Mouse (Mus musculus) neural tube, embryonic 15.5 days (tissue): Measurements from ENCODE around the gene Hist1h2af. TPM values are rescaled to one million over a fixed set of nuclear protein-coding genes. Genes with fewer than 3 reads are reported as not detected.

Experiments
- ATAC-seq: fragments of 200-750 bp; cut with Nextera tagmentation; 2 replicates; pipeline ENCODE4 v1.8.0; 2017; ENCODE audit warnings: mild to moderate bottlenecking, moderate TSS enrichment, moderate library complexity; ENCODE audit not compliant: low FRiP score
- H3K27ac ChIP-seq: fragments of 300-500 bp; sonication (generic); replicated peaks from 2 replicates; pipeline ENCODE4 v1.5.1; 2015; ENCODE audit warnings: mild to moderate bottlenecking, inconsistent platforms
- H3K27me3 ChIP-seq: fragments of 300-500 bp; sonication (generic); replicated peaks from 2 replicates; pipeline ENCODE4 v1.6.1; 2015; ENCODE audit warnings: inconsistent platforms
- H3K36me3 ChIP-seq: fragments of 300-500 bp; sonication (generic); 2 replicates; pipeline ENCODE4 v1.6.1; 2015; ENCODE audit warnings: inconsistent platforms
- H3K4me1 ChIP-seq: fragments of 300-500 bp; sonication (generic); 2 replicates; pipeline ENCODE4 v1.6.1; 2015; ENCODE audit warnings: inconsistent platforms
- H3K4me2 ChIP-seq: fragments of 300-500 bp; sonication (generic); 2 replicates; pipeline ENCODE4 v1.6.1; 2015; ENCODE audit warnings: inconsistent platforms, mild to moderate bottlenecking, moderate library complexity
- H3K4me3 ChIP-seq: fragments of 300-500 bp; sonication (generic); replicated peaks from 2 replicates; pipeline ENCODE4 v1.5.1; 2015; ENCODE audit warnings: mild to moderate bottlenecking, inconsistent platforms
- H3K9ac ChIP-seq: fragments of 300-500 bp; sonication (generic); replicated peaks from 2 replicates; pipeline ENCODE4 v1.6.1; 2015; ENCODE audit warnings: mild to moderate bottlenecking, inconsistent platforms
- H3K9me3 ChIP-seq: fragments of 300-500 bp; sonication (generic); replicated peaks from 2 replicates; pipeline ENCODE4 v1.6.1; 2016; ENCODE audit warnings: inconsistent platforms
- WGBS: fragments of 180-500 bp; shearing (Covaris S2); methylation state at CpG from one replicate; pipeline ENCODE4 v1.1.7; 2015; ENCODE audit warnings: mixed read lengths; 5-methylcytosine and 5-hydroxymethylcytosine counted together
- polyA plus RNA-seq: library from polyadenylated mRNA; unstranded; fragments of >200 nt; fragmentation: Nextera tagmentation; extraction: Ambion mirVana; gene quantifications from 2 replicates; pipeline ENCODE4 v1.2.1, GENCODE M21; 2015

Gene Hist1h2af
- polyA plus RNA-seq, 1 experiment from 2014 or later, result 0.77 TPM

GRCm38 (mm10) chr13:23500424-23501200 lies 33.1 kb upstream of the Hist1h2af start:
- Histone ChIP-seq H3K4me1 (peaks cover 13% of the 10 kb centered on the region), H3K4me2 (no peak overlapping the region), H3K9me3 (no peaks in the 10 kb centered on the region), H3K9ac (no peak overlapping the region), H3K27me3 (peaks cover 12% of the 10 kb centered on the region), H3K27ac (no peak overlapping the region), H3K36me3 (no peaks in the 10 kb centered on the region), H3K4me3 (no peak overlapping the region)
- ATAC-seq, result peak; percentile 74
- 1% methylated on average over 17 of the region's 17 CpGs for WGBS

DNA sequence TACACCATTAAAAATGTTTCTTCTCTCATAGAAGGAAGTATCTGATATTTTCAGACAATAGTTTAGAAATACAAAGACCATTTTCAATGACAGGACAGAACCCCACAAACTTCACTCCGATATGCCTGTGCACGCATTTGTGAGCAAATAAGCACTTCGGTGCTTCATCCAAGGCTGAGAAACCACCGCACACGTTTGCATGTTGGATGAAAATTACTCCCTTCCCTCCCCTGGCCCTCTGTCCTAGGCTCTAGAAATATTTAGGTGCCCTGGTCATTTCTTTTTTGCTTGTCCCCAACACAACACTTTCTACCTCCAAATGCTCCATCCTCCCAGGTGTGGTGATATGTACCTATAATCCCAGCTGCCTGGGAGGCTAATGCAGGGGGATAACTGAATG lies 32.2 kb upstream of the Hist1h2af start:
- Histone ChIP-seq H3K27ac (no peak overlapping the region), H3K4me3 (no peak overlapping the region), H3K27me3 (peaks cover 14% of the 10 kb centered on the region), H3K9me3 (no peaks in the 10 kb centered on the region), H3K4me2 (no peak overlapping the region), H3K4me1 (peaks cover 18% of the 10 kb centered on the region), H3K36me3 (no peaks in the 10 kb centered on the region), H3K9ac (no peak overlapping the region)
- WGBS, result 25% methylated on average over 5 of the region's 5 CpGs
- no peak for ATAC-seq

GRCm38 (mm10) chr13:23502031-23502567 lies 31.6 kb upstream of the Hist1h2af start:
- no peaks in the 10 kb centered on the region for H3K36me3 ChIP-seq
- H3K4me1 ChIP-seq, result peaks cover 18% of the 10 kb centered on the region
- H3K27ac ChIP-seq, result no peak overlapping the region
- H3K4me3 ChIP-seq, result no peak overlapping the region
- H3K9me3 ChIP-seq, result no peaks in the 10 kb centered on the region
- H3K9ac ChIP-seq, result no peak overlapping the region
- WGBS, result 41% methylated on average over 9 of the region's 9 CpGs
- no peak for ATAC-seq
- H3K4me2 ChIP-seq, result no peak overlapping the region
- H3K27me3 ChIP-seq, result peaks cover 13% of the 10 kb centered on the region

DNA sequence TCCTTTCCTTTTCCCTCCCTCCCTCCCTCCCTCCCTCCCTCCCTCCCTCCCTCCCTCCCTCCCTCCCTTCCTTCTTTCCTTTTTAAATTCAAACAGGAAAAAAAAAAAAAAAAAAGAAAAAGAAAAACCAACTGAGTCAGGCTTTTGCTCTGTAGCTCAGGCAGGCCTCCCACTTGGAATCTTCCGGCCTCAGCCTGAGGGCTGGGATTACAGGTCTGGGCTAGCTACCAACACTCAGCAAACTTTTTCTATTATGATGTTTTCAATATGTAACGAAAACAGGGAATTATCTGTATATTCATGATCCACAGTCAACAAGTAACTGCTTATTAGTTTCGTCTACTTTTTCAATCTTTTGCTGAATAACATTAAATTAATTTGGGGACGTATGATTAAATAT lies 30.8 kb upstream of the Hist1h2af start:
- Histone ChIP-seq H3K9ac (no peak overlapping the region), H3K4me2 (no peak overlapping the region), H3K36me3 (no peaks in the 10 kb centered on the region), H3K9me3 (no peaks in the 10 kb centered on the region), H3K27ac (no peak overlapping the region), H3K4me3 (no peak overlapping the region), H3K4me1 (peaks cover 15% of the 10 kb centered on the region), H3K27me3 (peaks cover 10% of the 10 kb centered on the region)
- WGBS, result 54% methylated on average over 4 of the region's 4 CpGs
- ATAC-seq, result no peak

DNA sequence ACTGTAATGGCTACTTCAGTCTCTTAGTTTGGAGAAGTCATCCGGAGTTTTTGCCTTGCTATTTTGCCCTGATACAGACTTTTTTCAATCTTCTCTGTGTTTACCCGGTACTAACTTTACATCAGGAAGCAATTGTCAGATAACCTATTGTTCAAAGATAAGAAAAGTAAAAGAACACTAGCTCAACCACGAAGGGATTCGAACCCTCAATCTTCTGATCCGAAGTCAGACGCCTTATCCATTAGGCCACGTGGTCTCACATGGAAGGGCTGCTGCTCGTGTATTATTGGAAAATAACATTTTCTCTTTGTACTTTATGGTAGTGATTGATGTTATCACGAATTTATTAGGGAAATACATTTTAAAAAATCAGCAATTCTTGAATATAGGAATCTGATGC lies 29.9 kb upstream of the Hist1h2af start:
- Histone ChIP-seq H3K4me1 (peaks cover 7% of the 10 kb centered on the region), H3K36me3 (no peaks in the 10 kb centered on the region), H3K9ac (no peak overlapping the region), H3K4me2 (peak overlapping the region; percentile 34), H3K27me3 (peaks cover 3% of the 10 kb centered on the region), H3K27ac (no peak overlapping the region), H3K9me3 (no peaks in the 10 kb centered on the region), H3K4me3 (0 out of 2 replicates have a peak overlapping the region, but pooled peaks have one; percentile 3)
- no peak for ATAC-seq
- under 1% methylated on average over 9 of the region's 9 CpGs for WGBS

- no peak for ATAC-seq
- Histone ChIP-seq H3K4me2 (peak overlapping the region; percentile 46), H3K27ac (no peak overlapping the region), H3K4me1 (peaks cover 6% of the 10 kb centered on the region), H3K9ac (no peak overlapping the region), H3K9me3 (no peaks in the 10 kb centered on the region), H3K27me3 (0 out of 2 replicates have a peak, but pooled peaks cover 3% of the 10 kb centered on the region), H3K4me3 (peak overlapping the region; percentile 17), H3K36me3 (no peaks in the 10 kb centered on the region)
- WGBS, result 7% methylated on average over 14 of the region's 14 CpGs
Observed at GRCm38 (mm10) chr13:23505662-23506345, 27.9 kb upstream of the Hist1h2af start.

GRCm38 (mm10) chr13:23506351-23506750 lies 27.4 kb upstream of the Hist1h2af start:
- H3K4me3 ChIP-seq, result no peak overlapping the region
- no peaks in the 10 kb centered on the region for H3K36me3 ChIP-seq
- 6% methylated on average over 13 of the region's 13 CpGs for WGBS
- H3K27ac ChIP-seq, result no peak overlapping the region
- H3K4me1 ChIP-seq, result peaks cover 6% of the 10 kb centered on the region
- peak overlapping the region; percentile 46 for H3K4me2 ChIP-seq
- no peak for ATAC-seq
- no peak overlapping the region for H3K9ac ChIP-seq
- 0 out of 2 replicates have a peak, but pooled peaks cover 3% of the 10 kb centered on the region for H3K27me3 ChIP-seq
- no peaks in the 10 kb centered on the region for H3K9me3 ChIP-seq

DNA sequence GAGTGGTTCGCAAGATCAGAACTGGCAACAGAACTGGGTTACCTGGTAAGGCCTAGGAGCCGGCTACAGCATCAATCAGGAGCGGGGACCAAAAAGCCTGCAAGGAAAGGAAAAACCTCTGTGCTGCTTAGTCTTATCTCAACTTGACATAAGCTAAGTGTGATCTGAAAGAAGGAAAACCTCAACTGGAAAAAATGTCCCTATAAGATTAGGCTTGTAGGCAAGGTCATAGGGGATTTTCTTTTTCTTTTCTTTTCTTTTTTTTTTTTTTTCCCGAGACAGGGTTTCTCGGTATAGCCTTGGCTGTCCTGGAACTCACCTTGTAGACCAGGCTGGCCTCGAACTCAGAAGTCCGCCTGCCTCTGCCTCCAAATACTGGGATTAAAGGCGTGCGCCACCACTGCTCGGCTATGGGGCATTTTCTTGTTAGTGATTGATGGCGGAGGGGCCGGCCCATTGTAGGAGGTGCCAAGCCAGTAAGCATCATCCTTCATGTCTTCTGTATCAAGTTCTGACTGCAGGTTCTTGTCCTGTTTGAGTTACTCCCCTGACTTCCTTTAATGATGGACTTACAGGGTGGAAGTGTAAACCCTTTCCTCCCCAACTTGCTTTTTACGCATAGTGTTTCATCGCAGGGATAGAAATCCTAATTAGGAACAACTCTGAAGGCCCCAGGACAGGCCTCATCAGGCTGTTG lies 26.7 kb upstream of the Hist1h2af start:
- H3K27me3 ChIP-seq, result 0 out of 2 replicates have a peak, but pooled peaks cover 3% of the 10 kb centered on the region
- H3K9me3 ChIP-seq, result no peaks in the 10 kb centered on the region
- H3K4me1 ChIP-seq, result peaks cover 6% of the 10 kb centered on the region
- no peak overlapping the region for H3K9ac ChIP-seq
- H3K4me3 ChIP-seq, result no peak overlapping the region
- 22% methylated on average over 14 of the region's 14 CpGs for WGBS
- peak overlapping the region; percentile 46; the same call in 1 of the 2 replicates for H3K4me2 ChIP-seq
- H3K27ac ChIP-seq, result no peak overlapping the region
- ATAC-seq, result no peak
- H3K36me3 ChIP-seq, result no peaks in the 10 kb centered on the region

DNA sequence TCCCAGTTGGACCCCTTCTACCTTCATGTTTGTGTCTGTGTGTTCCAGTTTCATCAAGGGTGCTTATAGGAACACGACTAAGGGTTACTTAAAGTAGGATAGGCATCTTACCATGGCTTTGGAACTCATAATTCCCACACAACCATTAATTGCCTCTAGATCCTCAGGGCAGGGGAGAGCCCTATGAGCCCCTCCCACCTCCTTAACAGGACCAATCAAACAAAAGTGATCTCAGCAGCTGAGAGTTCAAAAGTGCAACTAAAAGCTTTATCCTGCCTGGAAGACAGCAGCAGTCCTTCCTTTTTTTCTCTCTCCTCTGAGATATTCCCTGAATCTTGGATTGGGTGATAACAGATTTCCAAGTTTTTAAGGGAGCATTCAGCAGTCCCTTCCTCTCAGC lies 23.6 kb upstream of the Hist1h2af start:
- no peak overlapping the region for H3K27ac ChIP-seq
- 46% methylated on average over 1 of the region's 1 CpGs for WGBS
- H3K36me3 ChIP-seq, result no peaks in the 10 kb centered on the region
- no peaks in the 10 kb centered on the region for H3K9me3 ChIP-seq
- no peak overlapping the region for H3K4me2 ChIP-seq
- no peak overlapping the region for H3K4me3 ChIP-seq
- H3K4me1 ChIP-seq, result peaks cover 6% of the 10 kb centered on the region
- H3K27me3 ChIP-seq, result 0 out of 2 replicates have a peak, but pooled peaks cover 3% of the 10 kb centered on the region
- ATAC-seq, result no peak
- H3K9ac ChIP-seq, result no peak overlapping the region

DNA sequence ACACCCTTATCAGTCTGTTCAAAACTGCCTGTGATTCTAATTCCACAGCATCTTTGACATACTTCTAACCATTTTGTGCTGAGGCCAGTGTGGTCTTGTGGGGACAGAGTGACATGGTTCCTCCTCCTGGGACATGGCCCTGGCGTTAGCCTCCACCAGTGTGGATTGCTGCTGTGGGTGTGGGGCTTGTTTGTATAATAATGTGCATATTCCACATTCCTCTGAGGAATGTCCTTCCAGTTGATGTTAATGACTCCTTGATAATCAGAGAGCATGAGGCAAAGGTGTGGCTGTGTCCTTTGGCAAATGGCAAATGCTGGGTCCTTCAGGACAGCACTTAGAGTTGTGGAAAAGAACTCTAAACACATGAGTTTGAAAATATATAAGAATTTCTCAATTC lies 20.2 kb upstream of the Hist1h2af start:
- Histone ChIP-seq H3K27me3 (no peaks in the 10 kb centered on the region), H3K27ac (no peak overlapping the region), H3K4me3 (no peak overlapping the region), H3K4me2 (no peak overlapping the region), H3K9ac (no peak overlapping the region), H3K9me3 (no peaks in the 10 kb centered on the region), H3K4me1 (peaks cover 8% of the 10 kb centered on the region), H3K36me3 (no peaks in the 10 kb centered on the region)
- no peak for ATAC-seq
- 86% methylated on average over 1 of the region's 1 CpGs for WGBS

DNA sequence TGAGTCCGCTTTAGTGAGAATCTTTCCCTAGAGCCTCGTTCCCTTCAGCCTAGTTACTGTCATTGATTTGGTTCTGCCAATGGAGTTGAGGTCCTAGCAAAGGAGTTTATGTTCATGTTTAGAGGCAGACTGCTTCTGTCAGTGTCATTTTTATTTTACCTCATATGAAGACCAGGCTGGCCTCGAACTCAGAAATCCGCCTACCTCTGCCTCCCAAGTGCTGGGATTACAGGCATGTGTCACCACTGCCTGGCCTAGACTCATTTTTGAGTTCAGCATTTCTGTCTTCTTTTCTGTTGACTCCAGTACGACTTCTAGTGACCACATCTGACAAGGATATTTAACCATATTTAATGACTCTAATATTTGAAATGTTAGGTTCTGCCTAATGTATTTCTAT lies 18.4 kb upstream of the Hist1h2af start:
- Histone ChIP-seq H3K36me3 (no peaks in the 10 kb centered on the region), H3K4me3 (no peak overlapping the region)

More for the DNA sequence above, 18.4 kb upstream of the Hist1h2af start:
- Histone ChIP-seq H3K4me1 (peaks cover 10% of the 10 kb centered on the region), H3K9ac (no peak overlapping the region), H3K27me3 (no peaks in the 10 kb centered on the region), H3K9me3 (no peaks in the 10 kb centered on the region), H3K27ac (no peak overlapping the region), H3K4me2 (no peak overlapping the region)
- no peak for ATAC-seq
- WGBS, result 77% methylated on average over 5 of the region's 5 CpGs
